Mouse (Mus musculus): ENCODE results near the gene Btnl10.
A peak's percentile ranks its signal among the peaks of the same experiment; 100 is the strongest.

Btnl10 gene

DNA sequence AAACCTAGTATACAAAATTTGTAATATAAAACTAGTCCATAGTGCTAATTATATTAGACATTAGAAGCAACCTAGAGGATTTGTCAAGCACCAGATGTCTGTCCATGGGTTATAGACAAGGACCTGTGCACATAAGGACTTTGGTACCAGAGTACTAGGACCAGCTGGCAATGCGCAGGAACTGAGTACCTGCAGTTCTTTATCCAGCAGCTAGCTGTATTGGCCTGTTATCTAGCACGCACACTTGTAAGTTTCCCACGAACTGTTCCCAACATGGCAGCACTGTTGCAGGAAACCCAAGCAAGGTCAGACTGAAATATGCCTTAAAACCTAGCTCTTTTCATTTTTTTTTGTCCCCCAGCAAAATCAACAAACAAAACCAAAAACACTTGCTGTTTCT, 12.5 kb downstream of the Btnl10 start:
- no peak for DNase-seq (ENCODE audit: low read depth)

DNA sequence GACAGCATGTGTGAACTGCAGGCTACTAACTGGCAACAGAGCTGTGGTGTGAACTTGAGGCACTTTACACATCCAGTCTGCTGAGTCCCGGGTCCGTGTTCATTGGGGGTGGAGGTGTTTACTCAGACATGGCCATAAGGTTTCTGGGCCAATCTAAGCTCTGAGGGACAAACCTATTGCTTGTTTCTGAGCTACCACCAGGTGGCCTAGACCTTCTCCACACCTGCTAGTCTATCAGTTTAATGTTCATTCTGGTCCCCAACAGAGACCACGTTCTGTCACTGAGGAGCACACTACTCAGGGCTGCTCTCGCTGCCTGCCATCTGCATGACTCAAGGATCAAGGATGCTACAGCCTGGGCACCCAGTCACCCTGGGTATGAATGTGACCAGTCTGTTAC, 13.9 kb downstream of the Btnl10 start:
- DNase-seq (ENCODE audit: low read depth): peak; percentile 35

DNA sequence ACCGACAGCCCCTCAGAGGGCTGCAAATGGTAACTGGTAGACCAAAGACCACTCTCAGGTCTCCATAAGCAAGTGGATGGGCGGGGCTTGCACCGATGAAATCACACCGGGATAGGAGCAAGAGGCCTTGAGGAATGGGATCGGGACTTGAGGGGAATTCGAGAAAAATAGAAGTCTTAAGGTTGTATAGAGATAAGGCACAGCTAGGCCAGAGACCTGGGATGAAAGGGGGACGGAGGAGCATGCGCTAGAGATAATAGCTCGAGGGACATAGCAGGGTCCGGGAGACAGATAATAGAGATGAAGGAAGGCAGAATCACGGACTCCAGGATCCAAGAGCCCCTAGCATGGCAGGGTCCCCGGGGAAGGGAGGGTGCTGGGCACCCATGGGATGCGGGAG, 20.2 kb downstream of the Btnl10 start:
- no peak for DNase-seq (ENCODE audit: low read depth)

DNA sequence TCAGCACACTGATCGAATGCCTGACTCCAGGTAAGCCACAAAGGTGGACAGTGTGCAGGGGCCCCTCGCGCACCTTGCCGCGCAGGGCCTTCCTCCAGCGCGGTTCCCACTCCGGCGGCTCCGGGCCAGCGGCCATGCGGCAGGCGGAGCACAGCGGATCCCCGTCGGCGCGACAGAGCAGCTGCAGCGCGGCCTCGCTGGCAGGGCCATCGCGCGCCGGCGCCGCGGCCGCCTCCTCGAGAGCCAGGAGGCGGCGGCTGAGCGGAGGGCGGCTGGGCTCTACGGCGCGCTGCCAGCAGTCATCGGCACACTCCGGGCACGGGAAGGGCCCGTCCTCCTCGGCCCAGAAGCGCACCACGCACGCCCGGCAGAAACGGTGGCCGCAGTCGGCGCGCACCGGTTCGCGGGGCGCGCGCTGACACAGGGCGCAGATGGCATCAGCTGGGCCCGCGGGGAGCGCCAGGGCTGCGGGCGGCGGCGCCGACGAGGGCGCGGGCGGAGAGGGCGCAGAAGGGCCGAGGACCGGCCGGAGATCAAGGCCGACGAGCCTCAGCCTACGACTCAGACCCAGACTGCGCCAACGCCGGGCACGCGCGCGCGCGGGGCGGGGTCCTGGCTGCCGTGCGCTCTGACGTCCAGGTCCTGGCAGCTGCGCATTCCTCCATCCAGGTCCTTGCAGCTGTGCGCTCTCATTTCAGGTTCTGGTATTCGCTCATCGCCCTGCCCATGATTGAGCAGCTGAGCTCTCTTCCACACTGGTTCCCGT, 20.8 kb downstream of the Btnl10 start, which contains the start of gene Rnf187:
Rnf187 (minus strand) TSS at position 595 of the 766 bp plus-strand sequence.
- DNase-seq (ENCODE audit: low read depth): peak; percentile 89

DNA sequence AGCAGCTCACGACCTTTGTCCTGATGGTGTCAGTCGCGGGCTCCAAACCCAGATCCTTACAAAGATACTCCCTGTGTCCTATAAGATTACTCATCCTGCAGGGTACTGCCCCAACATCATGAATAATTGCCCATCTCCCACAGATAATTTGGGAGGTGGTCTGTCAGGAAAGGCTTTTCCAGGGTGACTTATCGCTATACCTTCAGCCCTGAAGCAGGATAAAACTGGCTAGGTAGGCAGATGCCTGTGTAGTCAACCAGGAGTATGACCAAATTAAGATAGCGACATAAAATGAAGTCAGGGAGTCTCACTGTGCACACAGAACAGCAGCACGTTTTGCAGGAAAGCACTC, 21.4 kb downstream of the Btnl10 start:
- no peak for DNase-seq (ENCODE audit: low read depth)

DNA sequence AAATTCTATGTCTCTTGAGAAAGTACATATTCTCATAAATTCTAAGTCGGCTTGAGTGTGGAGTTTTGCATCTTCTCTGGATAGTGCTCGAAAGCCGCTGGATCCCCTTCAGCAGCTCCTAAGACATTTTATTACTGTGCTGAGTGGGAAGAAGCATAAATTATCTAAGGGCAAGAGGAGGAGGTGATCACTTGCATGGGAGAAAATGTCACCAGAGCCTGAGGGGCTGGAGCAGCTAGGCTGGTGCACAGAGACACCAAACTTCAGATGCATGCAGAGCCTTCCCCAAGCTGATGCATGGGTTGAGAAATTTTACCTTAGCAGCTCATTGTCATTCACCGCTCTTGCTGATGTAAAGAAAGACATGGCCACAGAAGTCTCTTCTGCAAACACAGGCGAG, 26.4 kb downstream of the Btnl10 start:
- no peak for DNase-seq (ENCODE audit: low read depth)

DNA sequence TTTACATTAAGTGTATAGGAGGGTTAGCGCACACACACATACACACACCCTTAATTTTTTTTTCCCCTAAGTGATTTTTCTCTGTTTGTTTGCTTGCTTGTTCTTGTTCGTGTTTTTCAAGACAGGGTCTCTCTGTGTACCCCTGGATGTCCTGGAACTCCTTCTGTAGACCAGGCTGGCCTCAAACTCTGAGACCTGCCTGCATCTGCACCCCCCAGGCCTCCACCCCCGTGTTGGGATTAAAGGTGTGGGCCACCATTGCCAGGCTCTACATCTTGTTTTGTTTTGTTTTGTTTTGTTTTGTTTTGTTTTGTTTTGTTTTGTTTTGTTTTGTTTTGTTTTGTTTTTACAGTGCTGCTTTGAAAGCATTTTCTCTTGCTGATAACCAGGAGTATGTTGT, 29.6 kb downstream of the Btnl10 start:
- DNase-seq (ENCODE audit: low read depth): no peak

DNA sequence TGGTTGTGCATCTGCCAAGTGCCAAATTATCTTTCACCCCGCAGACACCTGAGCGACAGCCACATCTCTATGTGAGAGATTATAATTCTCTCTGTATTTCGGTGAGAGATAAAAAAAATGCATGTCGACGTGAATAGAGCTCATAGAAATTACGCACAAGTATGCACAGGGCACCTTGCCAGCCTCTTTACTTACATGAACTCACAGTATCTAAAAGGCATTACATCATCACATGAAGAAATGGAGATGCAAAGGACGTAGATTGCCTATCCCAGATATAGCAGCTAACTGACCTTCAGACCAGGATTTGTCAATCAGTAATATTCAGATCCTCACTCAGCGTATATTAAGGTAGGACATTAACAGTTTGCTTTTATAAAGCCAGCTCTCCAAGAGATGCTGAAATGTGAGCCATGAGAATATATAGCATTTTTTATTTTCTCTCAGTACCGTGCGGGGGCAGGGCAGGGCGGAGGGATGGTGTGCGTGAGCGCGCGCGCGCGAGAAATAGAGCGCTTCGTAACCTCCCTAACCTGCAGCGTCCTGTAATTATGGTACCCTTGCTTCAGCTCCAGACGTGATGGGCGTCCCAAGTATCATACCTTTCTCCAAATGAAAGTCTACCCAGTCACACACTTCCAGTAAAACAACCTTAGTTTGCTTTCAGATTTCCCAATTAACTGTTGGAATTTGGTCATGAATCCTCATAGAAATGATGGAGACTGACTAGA, 30.3 kb downstream of the Btnl10 start:
- DNase-seq (ENCODE audit: low read depth): no peak

DNA sequence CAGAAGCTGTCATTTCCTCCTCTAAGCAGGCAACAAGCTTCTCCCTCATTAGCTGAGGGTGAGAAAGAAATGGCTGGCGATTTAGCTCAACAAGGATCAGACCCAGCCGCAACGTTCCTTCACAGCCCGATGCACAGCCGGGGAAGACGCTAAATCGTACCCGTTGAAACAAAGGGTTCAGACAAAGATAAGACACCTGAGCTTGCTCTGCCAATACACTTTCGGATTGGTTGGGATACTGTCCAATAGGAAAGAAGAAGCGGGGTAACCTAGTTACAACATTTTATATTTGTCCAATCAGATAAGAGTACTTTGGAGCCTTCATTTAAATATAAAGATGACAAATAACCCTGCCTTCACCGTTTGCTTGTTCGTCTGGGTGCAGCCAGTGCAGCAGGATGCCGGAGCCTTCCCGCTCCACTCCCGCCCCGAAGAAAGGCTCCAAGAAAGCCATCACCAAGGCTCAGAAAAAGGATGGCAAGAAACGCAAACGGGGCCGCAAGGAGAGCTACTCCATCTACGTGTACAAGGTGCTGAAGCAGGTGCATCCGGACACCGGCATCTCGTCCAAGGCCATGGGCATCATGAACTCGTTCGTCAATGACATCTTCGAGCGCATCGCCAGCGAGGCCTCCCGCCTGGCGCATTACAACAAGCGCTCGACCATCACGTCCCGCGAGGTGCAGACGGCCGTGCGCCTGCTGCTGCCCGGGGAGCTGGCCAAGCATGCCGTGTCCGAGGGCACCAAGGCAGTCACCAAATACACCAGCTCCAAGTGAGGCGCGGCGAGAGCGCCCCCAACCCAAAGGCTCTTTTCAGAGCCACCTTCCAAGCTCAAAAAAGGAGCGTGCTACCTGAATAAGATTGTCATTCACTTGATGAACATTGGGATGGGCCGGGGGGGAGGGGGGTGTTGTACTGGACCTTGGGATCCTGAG, 31.1 kb downstream of the Btnl10 start, which contains the start of gene Hist3h2ba:
Hist3h2ba (plus strand) TSS at position 379 of the 938 bp plus-strand sequence.
- DNase-seq (ENCODE audit: low read depth): no peak

DNA sequence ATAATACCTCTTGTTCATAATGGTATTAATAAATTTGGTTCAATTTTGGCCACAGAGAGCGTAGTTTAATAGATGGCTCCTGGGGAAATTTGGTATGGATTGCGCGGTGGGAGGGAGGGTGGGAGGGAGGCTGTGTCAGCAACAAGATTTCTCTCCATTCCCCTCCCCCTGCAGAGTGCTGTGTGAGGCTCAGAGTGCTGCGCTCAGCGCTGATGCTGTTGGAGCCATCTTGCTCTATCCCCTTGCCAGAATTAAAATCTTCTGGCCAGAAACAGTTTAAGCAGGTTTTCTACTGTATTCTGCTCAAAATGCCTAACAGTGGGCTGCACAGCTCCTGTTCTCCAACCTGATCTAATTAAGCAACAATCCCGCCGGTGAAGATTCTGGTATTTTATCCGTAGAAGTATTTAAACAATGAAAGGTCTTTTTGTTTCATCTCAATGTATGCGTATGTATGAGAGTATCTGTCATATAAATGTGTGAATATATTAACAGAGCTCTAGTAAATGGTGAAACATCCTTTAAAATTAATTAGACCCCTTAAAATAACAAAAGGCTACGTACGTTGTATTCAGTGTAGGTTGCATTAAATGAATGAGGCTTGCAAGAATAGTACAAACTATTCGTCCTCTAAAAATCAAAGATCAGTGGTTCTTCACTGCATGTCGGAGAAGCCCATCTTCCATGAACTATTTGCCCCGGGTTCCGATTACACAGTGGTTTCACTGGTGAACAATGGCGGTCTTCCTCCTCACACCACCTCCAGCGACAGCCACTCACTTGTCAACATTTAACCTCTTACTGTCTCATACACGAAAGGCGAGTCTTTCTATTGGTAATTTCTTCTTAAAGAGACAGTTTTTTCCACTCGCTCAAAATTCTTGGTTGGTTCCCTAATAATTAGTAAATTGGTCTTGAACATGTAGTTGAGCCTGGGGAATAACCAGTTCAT, 32.0 kb downstream of the Btnl10 start:
- no peak for DNase-seq (ENCODE audit: low read depth)

DNA sequence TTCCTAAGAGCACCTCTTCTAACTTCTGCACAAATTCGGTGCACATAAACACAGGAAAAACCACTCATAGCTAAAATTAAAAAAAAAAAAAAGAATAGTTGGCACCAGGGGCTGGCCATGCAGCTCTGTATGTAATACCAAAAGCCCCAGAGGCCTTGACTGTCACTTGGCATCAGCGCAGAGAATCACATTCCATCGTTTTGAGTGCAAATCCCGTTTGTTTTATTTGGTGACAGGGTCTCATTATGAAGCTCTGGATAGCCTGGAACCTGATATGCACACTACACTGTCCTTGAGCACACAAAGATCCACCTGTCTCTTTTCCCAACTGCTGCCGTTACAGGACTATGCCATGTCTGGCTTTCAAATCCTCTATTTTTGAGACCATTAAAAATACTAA, 33.5 kb downstream of the Btnl10 start:
- DNase-seq (ENCODE audit: low read depth): no peak

DNA sequence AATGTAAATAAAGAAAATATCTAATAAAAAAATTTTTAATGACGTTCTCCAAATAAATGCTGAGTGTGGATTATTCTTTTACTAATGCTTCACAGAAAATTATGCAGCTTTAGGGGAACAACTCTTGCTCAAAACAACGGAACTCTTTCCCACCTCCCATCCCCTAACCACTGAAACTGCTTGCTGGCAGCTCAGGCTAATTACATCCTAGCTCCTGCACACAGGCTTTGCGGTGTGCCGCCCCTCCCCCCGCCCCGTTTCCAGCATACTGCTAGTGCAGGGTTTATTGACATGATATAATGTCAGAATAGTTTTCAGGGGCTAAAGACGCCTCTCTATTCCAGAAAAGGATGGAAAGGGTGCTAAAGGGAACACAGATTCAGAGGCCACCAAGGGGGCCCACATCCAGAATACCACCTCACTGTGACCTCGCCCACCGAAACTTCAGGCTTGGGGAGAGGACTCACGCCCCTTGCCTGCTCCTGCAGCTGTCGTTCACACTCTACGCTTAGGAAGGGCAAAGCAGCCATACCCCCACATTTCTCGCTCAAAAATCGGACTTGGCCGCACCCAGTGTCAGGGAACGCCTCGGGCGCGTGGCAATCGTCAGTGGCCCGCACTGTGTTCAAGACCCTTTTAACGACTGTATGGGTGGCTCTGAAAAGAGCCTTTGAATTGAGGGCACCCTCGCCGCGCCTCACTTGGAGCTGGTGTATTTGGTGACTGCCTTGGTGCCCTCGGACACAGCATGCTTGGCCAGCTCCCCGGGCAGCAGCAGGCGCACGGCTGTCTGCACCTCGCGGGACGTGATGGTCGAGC, 35.9 kb downstream of the Btnl10 start:
- peak; percentile 72 for DNase-seq (ENCODE audit: low read depth)

DNA sequence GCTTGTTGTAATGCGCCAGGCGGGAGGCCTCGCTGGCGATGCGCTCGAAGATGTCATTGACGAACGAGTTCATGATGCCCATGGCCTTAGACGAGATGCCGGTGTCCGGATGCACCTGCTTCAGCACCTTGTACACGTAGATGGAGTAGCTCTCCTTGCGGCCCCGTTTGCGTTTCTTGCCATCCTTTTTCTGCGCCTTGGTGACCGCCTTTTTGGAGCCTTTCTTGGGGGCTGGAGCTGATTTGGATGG, 36.4 kb downstream of the Btnl10 start:
- DNase-seq (ENCODE audit: low read depth): peak; percentile 39

DNA sequence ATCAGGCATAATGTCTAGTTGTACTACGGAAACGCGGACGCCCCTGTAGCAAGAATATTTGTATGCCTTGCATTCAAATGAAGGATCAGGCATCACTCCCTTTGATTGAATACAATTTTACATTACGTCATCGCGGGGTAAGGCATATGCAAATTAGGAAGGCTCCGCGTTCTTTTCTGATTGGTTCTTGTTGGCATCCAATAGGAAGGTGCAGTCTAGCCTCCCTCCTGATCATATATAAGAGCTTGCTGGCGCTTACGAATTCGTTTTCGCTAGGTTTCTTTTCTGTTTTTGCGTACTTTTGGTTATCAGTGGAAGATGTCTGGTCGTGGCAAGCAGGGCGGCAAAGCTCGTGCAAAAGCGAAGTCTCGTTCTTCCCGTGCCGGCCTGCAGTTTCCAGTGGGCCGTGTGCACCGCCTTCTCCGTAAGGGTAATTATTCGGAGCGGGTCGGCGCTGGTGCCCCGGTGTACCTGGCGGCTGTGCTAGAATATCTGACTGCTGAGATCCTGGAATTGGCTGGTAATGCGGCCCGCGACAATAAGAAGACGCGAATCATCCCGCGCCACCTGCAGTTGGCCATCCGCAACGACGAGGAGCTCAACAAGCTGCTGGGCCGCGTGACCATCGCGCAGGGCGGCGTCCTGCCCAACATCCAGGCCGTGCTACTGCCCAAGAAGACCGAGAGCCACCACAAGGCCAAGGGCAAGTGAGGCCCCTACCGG, 36.9 kb downstream of the Btnl10 start, which contains the start of the genes Hist3h2a and Trim17:
Hist3h2a (plus strand) TSS at position 266 of the 723 bp plus-strand sequence.
Trim17 (plus strand) TSS at position 266 of the 723 bp plus-strand sequence.
- peak; percentile 100 for DNase-seq (ENCODE audit: low read depth)

DNA sequence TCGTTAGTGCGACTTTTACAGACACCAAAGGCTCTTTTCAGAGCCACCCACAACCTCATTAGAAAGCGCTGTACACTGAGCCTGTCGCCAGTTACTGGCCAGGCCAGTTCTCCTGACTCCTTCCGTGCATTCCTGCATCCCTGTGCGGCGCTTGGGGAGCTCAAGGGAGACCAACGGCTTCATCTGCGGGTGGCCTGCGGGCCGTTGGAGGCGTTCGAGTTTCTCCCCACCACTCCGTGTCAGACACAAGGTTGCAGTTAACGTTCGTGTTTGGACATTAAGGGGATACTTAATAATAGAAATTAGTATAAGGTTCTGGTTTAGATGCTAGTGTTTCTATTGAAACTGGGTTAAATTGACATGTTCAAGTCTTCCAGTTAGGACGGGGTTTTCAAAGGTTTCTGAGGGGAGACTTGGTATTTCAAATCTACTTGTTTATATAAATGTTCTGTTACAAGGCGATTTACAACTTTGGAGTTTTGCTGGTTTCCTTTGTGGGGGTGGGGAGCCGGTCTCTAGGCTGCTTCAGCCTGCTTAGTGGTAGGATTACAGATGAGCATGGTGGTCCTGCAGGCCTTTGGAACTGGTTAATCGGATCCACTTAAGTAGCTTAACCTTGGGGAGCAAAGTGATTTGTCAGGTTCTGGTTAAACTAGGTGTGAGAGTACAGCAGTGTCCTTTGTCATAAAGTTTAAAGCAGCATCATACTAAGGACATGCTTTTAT, 37.6 kb downstream of the Btnl10 start:
- DNase-seq (ENCODE audit: low read depth): peak; percentile 69

DNA sequence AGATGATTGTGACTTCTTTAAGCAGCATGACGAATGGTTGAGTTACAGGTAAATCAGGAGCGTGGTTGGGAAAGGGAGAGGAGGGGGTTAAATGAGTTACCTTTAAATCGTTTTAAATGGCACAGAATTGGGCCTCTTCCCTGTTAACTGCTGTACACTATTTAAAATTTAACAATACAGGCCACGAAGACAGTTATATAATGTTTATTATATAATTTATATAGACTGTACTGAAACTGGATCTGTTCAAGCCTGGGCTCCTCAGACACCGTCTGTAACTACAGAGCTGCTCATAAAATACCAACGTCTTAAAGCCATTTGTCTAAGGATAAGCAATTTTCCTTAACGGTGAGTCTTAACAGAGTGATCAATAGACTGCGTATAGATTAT, 38.2 kb downstream of the Btnl10 start:
- DNase-seq (ENCODE audit: low read depth): no peak

DNA sequence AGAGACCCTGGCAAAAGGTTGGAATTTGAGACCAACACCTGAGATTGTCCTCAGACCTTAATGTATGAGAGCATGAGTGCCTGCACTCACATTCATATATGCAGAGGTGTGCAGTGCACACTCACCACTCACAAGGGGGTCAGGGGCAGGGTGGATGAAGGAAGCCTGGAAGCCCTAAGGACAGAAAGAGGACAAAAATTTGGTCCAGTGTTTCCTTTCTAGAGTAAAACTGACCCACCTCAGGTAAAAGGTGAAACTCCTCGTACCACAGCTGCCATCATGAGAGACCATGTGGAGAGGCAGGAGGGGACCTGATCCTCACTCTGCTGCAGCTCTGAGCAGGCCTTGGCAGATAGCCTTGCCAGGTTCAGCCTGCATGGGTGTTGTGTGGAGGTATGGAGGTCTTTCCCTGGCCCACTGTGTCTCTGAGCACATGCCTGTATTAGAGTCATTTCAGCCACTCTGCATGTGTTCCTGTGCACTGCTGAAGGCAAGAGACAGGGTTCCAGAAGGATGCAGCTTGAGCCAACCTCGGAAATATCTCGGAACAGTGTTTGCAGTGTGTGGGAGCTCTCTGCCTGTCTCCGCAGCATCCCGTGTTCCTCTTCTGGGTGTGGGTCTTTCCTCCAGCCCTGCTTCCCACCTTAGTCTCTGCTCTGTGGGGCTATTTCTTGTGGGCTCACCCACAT, 39.7 kb downstream of the Btnl10 start:
- DNase-seq (ENCODE audit: low read depth): no peak

DNA sequence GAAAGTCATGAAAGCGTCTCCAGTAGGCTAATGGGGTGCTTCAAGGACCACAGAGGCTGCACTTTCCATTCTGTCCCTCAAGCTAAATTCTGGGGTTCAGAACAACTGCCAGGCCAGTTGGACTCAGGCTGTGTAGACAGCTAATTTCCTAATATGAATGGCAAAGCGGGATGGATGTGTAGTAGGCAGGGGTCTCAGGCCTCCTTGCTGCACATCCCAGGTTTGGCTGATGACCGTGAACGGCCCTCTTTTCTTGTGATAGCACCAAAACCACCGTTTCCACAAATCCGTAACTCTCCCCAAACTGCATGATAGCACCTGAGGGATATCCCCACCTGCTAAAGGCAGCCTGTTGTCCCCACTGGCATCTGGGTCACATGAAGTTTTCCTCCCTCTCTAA, 40.8 kb downstream of the Btnl10 start:
- no peak for DNase-seq (ENCODE audit: low read depth)

Data from 416B (cell line).